Mouse (Mus musculus): ENCODE measurements around the gene Mbnl1. TPM values are rescaled to one million over a fixed set of nuclear protein-coding genes. Genes with fewer than 3 reads are reported as not detected.

Mbnl1 gene
- polyA plus RNA-seq, 1 experiment from 2014 or later = 93.2 TPM

GRCm38 (mm10) chr3:60580699-60581098 lies 108.1 kb downstream of the Mbnl1 start:
- Histone ChIP-seq H3K27me3 (ENCODE audit: control insufficient read depth, insufficient read depth, low read length) (no peaks in the 10 kb centered on the region), H3K27ac (replicated peaks in 1 of 2; ENCODE audit: control insufficient read depth in 1 of 2, insufficient read depth in 1 of 2, low read depth in 2 of 2, low read length in 2 of 2) (peak overlapping the region; percentile 7 to 10; a peak in 2 of 4 replicates), H3K4me1 (ENCODE audit: control insufficient read depth in 2 of 2, insufficient read depth in 2 of 2, low read length in 2 of 2) (peaks cover 15 to 51% of the 10 kb centered on the region in 2 experiments), H3K9ac (ENCODE audit: low read length) (no peak overlapping the region), H3K9me3 (ENCODE audit: control insufficient read depth, low read length) (no peaks in the 10 kb centered on the region), H3K36me3 (ENCODE audit: control insufficient read depth, insufficient read depth, low read length) (no peaks in the 10 kb centered on the region), H3K4me3 (ENCODE audit: control insufficient read depth in 1 of 2, insufficient read depth in 1 of 2, low read depth in 1 of 2, low read length in 2 of 2) (no peak overlapping the region), H3K4me2 (ENCODE audit: low read length) (peak overlapping the region; percentile 17)
- WGBS = 35% methylated on average over 5 of the region's 5 CpGs
- ATAC-seq (ENCODE audit: insufficient number of reproducible peaks, insufficient read depth, low FRiP score, low read depth) = no peak

- Histone ChIP-seq H3K27me3 (ENCODE audit: control insufficient read depth, insufficient read depth, low read length) (no peaks in the 10 kb centered on the region), H3K9ac (ENCODE audit: low read length) (no peak overlapping the region), H3K27ac (replicated peaks in 1 of 2; ENCODE audit: control insufficient read depth in 1 of 2, insufficient read depth in 1 of 2, low read depth in 2 of 2, low read length in 2 of 2) (no peak overlapping the region), H3K9me3 (ENCODE audit: control insufficient read depth, low read length) (no peaks in the 10 kb centered on the region), H3K4me3 (ENCODE audit: control insufficient read depth in 1 of 2, insufficient read depth in 1 of 2, low read depth in 1 of 2, low read length in 2 of 2) (no peak overlapping the region), H3K4me2 (ENCODE audit: low read length) (no peak overlapping the region), H3K4me1 (ENCODE audit: control insufficient read depth in 2 of 2, insufficient read depth in 2 of 2, low read length in 2 of 2) (peaks cover 15 to 49% of the 10 kb centered on the region in 2 experiments), H3K36me3 (ENCODE audit: control insufficient read depth, insufficient read depth, low read length) (no peaks in the 10 kb centered on the region)
- no peak for ATAC-seq (ENCODE audit: insufficient number of reproducible peaks, insufficient read depth, low FRiP score, low read depth)
- WGBS = 59% methylated on average over 3 of the region's 3 CpGs
Observed at GRCm38 (mm10) chr3:60582154-60582553, 109.5 kb downstream of the Mbnl1 start.

GRCm38 (mm10) chr3:60582620-60583019 lies 110.0 kb downstream of the Mbnl1 start:
- Histone ChIP-seq H3K36me3 (ENCODE audit: control insufficient read depth, insufficient read depth, low read length) (no peaks in the 10 kb centered on the region), H3K27ac (replicated peaks in 1 of 2; ENCODE audit: control insufficient read depth in 1 of 2, insufficient read depth in 1 of 2, low read depth in 2 of 2, low read length in 2 of 2) (no peak overlapping the region), H3K9me3 (ENCODE audit: control insufficient read depth, low read length) (no peaks in the 10 kb centered on the region), H3K27me3 (ENCODE audit: control insufficient read depth, insufficient read depth, low read length) (no peaks in the 10 kb centered on the region), H3K4me3 (ENCODE audit: control insufficient read depth in 1 of 2, insufficient read depth in 1 of 2, low read depth in 1 of 2, low read length in 2 of 2) (no peak overlapping the region), H3K9ac (ENCODE audit: low read length) (no peak overlapping the region), H3K4me1 (ENCODE audit: control insufficient read depth in 2 of 2, insufficient read depth in 2 of 2, low read length in 2 of 2) (peaks cover 15 to 47% of the 10 kb centered on the region in 2 experiments), H3K4me2 (ENCODE audit: low read length) (no peak overlapping the region)
- WGBS = 90% methylated on average over 1 of the region's 1 CpGs
- ATAC-seq (ENCODE audit: insufficient number of reproducible peaks, insufficient read depth, low FRiP score, low read depth) = no peak

GRCm38 (mm10) chr3:60584704-60585103 lies 112.1 kb downstream of the Mbnl1 start:
- ATAC-seq (ENCODE audit: insufficient number of reproducible peaks, insufficient read depth, low FRiP score, low read depth) = no peak
- H3K9ac ChIP-seq (ENCODE audit: low read length) = no peak overlapping the region
- H3K36me3 ChIP-seq (ENCODE audit: control insufficient read depth, insufficient read depth, low read length) = no peaks in the 10 kb centered on the region
- peaks cover 11 to 41% of the 10 kb centered on the region in 2 experiments for H3K4me1 ChIP-seq (ENCODE audit: control insufficient read depth in 2 of 2, insufficient read depth in 2 of 2, low read length in 2 of 2)
- H3K4me2 ChIP-seq (ENCODE audit: low read length) = no peak overlapping the region
- H3K9me3 ChIP-seq (ENCODE audit: control insufficient read depth, low read length) = no peaks in the 10 kb centered on the region
- no peak overlapping the region for H3K27ac ChIP-seq (replicated peaks in 1 of 2; ENCODE audit: control insufficient read depth in 1 of 2, insufficient read depth in 1 of 2, low read depth in 2 of 2, low read length in 2 of 2)
- H3K27me3 ChIP-seq (ENCODE audit: control insufficient read depth, insufficient read depth, low read length) = no peaks in the 10 kb centered on the region
- 94% methylated on average over 3 of the region's 3 CpGs for WGBS
- H3K4me3 ChIP-seq (ENCODE audit: control insufficient read depth in 1 of 2, insufficient read depth in 1 of 2, low read depth in 1 of 2, low read length in 2 of 2) = no peak overlapping the region

- Histone ChIP-seq H3K27ac (replicated peaks in 1 of 2; ENCODE audit: control insufficient read depth in 1 of 2, insufficient read depth in 1 of 2, low read depth in 2 of 2, low read length in 2 of 2) (no peak overlapping the region), H3K4me1 (ENCODE audit: control insufficient read depth in 2 of 2, insufficient read depth in 2 of 2, low read length in 2 of 2) (peaks cover 0 to 28% of the 10 kb centered on the region in 2 experiments; a peak in 2 of 4 replicates), H3K9ac (ENCODE audit: low read length) (no peak overlapping the region), H3K9me3 (ENCODE audit: control insufficient read depth, low read length) (no peaks in the 10 kb centered on the region), H3K36me3 (ENCODE audit: control insufficient read depth, insufficient read depth, low read length) (no peaks in the 10 kb centered on the region), H3K27me3 (ENCODE audit: control insufficient read depth, insufficient read depth, low read length) (no peaks in the 10 kb centered on the region), H3K4me2 (ENCODE audit: low read length) (no peak overlapping the region), H3K4me3 (ENCODE audit: control insufficient read depth in 1 of 2, insufficient read depth in 1 of 2, low read depth in 1 of 2, low read length in 2 of 2) (no peak overlapping the region)
- 85% methylated on average over 3 of the region's 3 CpGs for WGBS
- no peak for ATAC-seq (ENCODE audit: insufficient number of reproducible peaks, insufficient read depth, low FRiP score, low read depth)
Observed at GRCm38 (mm10) chr3:60586046-60586445, 113.4 kb downstream of the Mbnl1 start.

GRCm38 (mm10) chr3:60587149-60587548 lies 114.5 kb downstream of the Mbnl1 start:
- Histone ChIP-seq H3K36me3 (ENCODE audit: control insufficient read depth, insufficient read depth, low read length) (no peaks in the 10 kb centered on the region), H3K4me3 (ENCODE audit: control insufficient read depth in 1 of 2, insufficient read depth in 1 of 2, low read depth in 1 of 2, low read length in 2 of 2) (no peak overlapping the region), H3K27me3 (ENCODE audit: control insufficient read depth, insufficient read depth, low read length) (no peaks in the 10 kb centered on the region), H3K9ac (ENCODE audit: low read length) (0 out of 2 replicates have a peak overlapping the region, but pooled peaks have one; percentile 11), H3K4me1 (ENCODE audit: control insufficient read depth in 2 of 2, insufficient read depth in 2 of 2, low read length in 2 of 2) (peaks cover 0 to 26% of the 10 kb centered on the region in 2 experiments; a peak in 2 of 4 replicates), H3K9me3 (ENCODE audit: control insufficient read depth, low read length) (no peaks in the 10 kb centered on the region), H3K4me2 (ENCODE audit: low read length) (no peak overlapping the region), H3K27ac (replicated peaks in 1 of 2; ENCODE audit: control insufficient read depth in 1 of 2, insufficient read depth in 1 of 2, low read depth in 2 of 2, low read length in 2 of 2) (no peak overlapping the region)
- 85% methylated on average over 4 of the region's 4 CpGs for WGBS
- ATAC-seq (ENCODE audit: insufficient number of reproducible peaks, insufficient read depth, low FRiP score, low read depth) = no peak

GRCm38 (mm10) chr3:60589361-60589760 lies 116.7 kb downstream of the Mbnl1 start:
- no peak for ATAC-seq (ENCODE audit: insufficient number of reproducible peaks, insufficient read depth, low FRiP score, low read depth)
- Histone ChIP-seq H3K27ac (replicated peaks in 1 of 2; ENCODE audit: control insufficient read depth in 1 of 2, insufficient read depth in 1 of 2, low read depth in 2 of 2, low read length in 2 of 2) (no peak overlapping the region), H3K36me3 (ENCODE audit: control insufficient read depth, insufficient read depth, low read length) (no peaks in the 10 kb centered on the region), H3K4me3 (ENCODE audit: control insufficient read depth in 1 of 2, insufficient read depth in 1 of 2, low read depth in 1 of 2, low read length in 2 of 2) (no peak overlapping the region), H3K9me3 (ENCODE audit: control insufficient read depth, low read length) (no peaks in the 10 kb centered on the region), H3K27me3 (ENCODE audit: control insufficient read depth, insufficient read depth, low read length) (no peaks in the 10 kb centered on the region), H3K4me2 (ENCODE audit: low read length) (no peak overlapping the region), H3K4me1 (ENCODE audit: control insufficient read depth in 2 of 2, insufficient read depth in 2 of 2, low read length in 2 of 2) (peaks cover 3 to 23% of the 10 kb centered on the region in 2 experiments; a peak in 3 of 4 replicates), H3K9ac (ENCODE audit: low read length) (no peak overlapping the region)
- 48% methylated on average over 3 of the region's 3 CpGs for WGBS

- no peaks in the 10 kb centered on the region for H3K27me3 ChIP-seq (ENCODE audit: control insufficient read depth, insufficient read depth, low read length)
- no peak overlapping the region for H3K9ac ChIP-seq (ENCODE audit: low read length)
- WGBS = 87% methylated on average over 10 of the region's 10 CpGs
- peaks cover 0 to 3% of the 10 kb centered on the region in 2 experiments; a peak in 2 of 4 replicates for H3K4me1 ChIP-seq (ENCODE audit: control insufficient read depth in 2 of 2, insufficient read depth in 2 of 2, low read length in 2 of 2)
- no peak overlapping the region for H3K27ac ChIP-seq (replicated peaks in 1 of 2; ENCODE audit: control insufficient read depth in 1 of 2, insufficient read depth in 1 of 2, low read depth in 2 of 2, low read length in 2 of 2)
- H3K4me2 ChIP-seq (ENCODE audit: low read length) = no peak overlapping the region
- no peaks in the 10 kb centered on the region for H3K9me3 ChIP-seq (ENCODE audit: control insufficient read depth, low read length)
- H3K4me3 ChIP-seq (ENCODE audit: control insufficient read depth in 1 of 2, insufficient read depth in 1 of 2, low read depth in 1 of 2, low read length in 2 of 2) = no peak overlapping the region
- H3K36me3 ChIP-seq (ENCODE audit: control insufficient read depth, insufficient read depth, low read length) = peaks cover 12% of the 10 kb centered on the region; the same call in 1 of the 2 replicates
- ATAC-seq (ENCODE audit: insufficient number of reproducible peaks, insufficient read depth, low FRiP score, low read depth) = no peak
Observed at GRCm38 (mm10) chr3:60595606-60596005, 123.0 kb downstream of the Mbnl1 start.

Data from heart, embryonic 14.5 days (tissue).